Mouse (Mus musculus) left cerebral cortex, postnatal 36 days (tissue): Measurements from ENCODE around the gene Plac9b. TPM values are rescaled to one million over a fixed set of nuclear protein-coding genes. Genes with fewer than 3 reads are reported as not detected.

Experiments used
- total RNA-seq, 2 experiments: library from RNA; stranded (reverse); gene quantifications; 2 replicates each; pipeline ENCODE4 v1.2.3; 2021

The Plac9b gene
- total RNA-seq, 2 experiments from 2014 or later: 6.3 to 9.0 TPM

Other genes with a start within 250 kb of the Plac9b start
- not detected for gene Cphx1, start 244.2 kb downstream of the Plac9b start, total RNA-seq
- under 1 TPM; 0.36 to 0.44 TPM for gene Duxbl1, start 203.9 kb downstream of the Plac9b start, total RNA-seq
- gene Gm9780, start 139.8 kb downstream of the Plac9b start, total RNA-seq: 1 to 10 TPM; 1.7 to 3.1 TPM
- gene Tmem254c, start 115.1 kb downstream of the Plac9b start, total RNA-seq: 10 to 100 TPM; 17.4 to 29.6 TPM
- not detected for gene Cphx2, start 101.0 kb downstream of the Plac9b start, total RNA-seq
- not detected for gene Cphx3, start 100.2 kb downstream of the Plac9b start, total RNA-seq
- gene Duxbl2, start 64.1 kb downstream of the Plac9b start, total RNA-seq: under 1 TPM in 1 of 2 experiments, not detected in 1; 0.17 TPM
- gene Tmem254b, start 24.6 kb upstream of the Plac9b start, total RNA-seq: 10 to 100 TPM; 18.2 to 19.0 TPM
- 1 to 10 TPM in 1 of 2 experiments, under 1 TPM in 1; 0.86 to 1.0 TPM for gene Duxbl3, start 75.5 kb upstream of the Plac9b start, total RNA-seq